Mouse (Mus musculus) heart, postnatal 4 days (tissue): ENCODE data around the gene Sf3a3. TPM values are rescaled to one million over a fixed set of nuclear protein-coding genes. Genes with fewer than 3 reads are reported as not detected.

Source experiments
- DNase-seq: peaks from one replicate; pipeline ENCODE4 v3.0.0; 2021
- total RNA-seq, 2 experiments: library from RNA; stranded (reverse); gene quantifications; 2 replicates each; pipeline ENCODE4 v1.2.3; 2021

Sf3a3 gene
- total RNA-seq = 10 to 100 TPM; 35.0 to 37.4 TPM

- peak; percentile 96 for DNase-seq
Observed at GRCm38 (mm10) chr4:124714545-124715481, at the start of gene Sf3a3. Gene Sf3a3, plus strand, starts transcription at chr4:124714776.

- DNase-seq = no peak
Observed at GRCm38 (mm10) chr4:124667476-124668033, 47.0 kb upstream of the Sf3a3 start.

- DNase-seq = no peak
Observed at GRCm38 (mm10) chr4:124668078-124668477, 46.5 kb upstream of the Sf3a3 start.

GRCm38 (mm10) chr4:124670232-124670631, 44.3 kb upstream of the Sf3a3 start:
- DNase-seq = no peak

GRCm38 (mm10) chr4:124671583-124671982, 43.0 kb upstream of the Sf3a3 start:
- no peak for DNase-seq

GRCm38 (mm10) chr4:124672347-124673320, 41.9 kb upstream of the Sf3a3 start:
- DNase-seq = no peak

- DNase-seq = no peak
Observed at GRCm38 (mm10) chr4:124674334-124675032, 40.1 kb upstream of the Sf3a3 start.

- peak; percentile 76 for DNase-seq
Observed at GRCm38 (mm10) chr4:124675037-124675436, 39.5 kb upstream of the Sf3a3 start.

GRCm38 (mm10) chr4:124675958-124676357, 38.6 kb upstream of the Sf3a3 start:
- no peak for DNase-seq

GRCm38 (mm10) chr4:124682270-124682669, 32.3 kb upstream of the Sf3a3 start:
- DNase-seq = no peak

GRCm38 (mm10) chr4:124683474-124683873, 31.1 kb upstream of the Sf3a3 start:
- DNase-seq = no peak

- no peak for DNase-seq
Observed at GRCm38 (mm10) chr4:124685004-124685403, 29.6 kb upstream of the Sf3a3 start.

GRCm38 (mm10) chr4:124685453-124685852, 29.1 kb upstream of the Sf3a3 start:
- no peak for DNase-seq

GRCm38 (mm10) chr4:124685897-124686402, 28.6 kb upstream of the Sf3a3 start:
- no peak for DNase-seq

- DNase-seq = no peak
Observed at GRCm38 (mm10) chr4:124691455-124691854, 23.1 kb upstream of the Sf3a3 start.

- DNase-seq = no peak
Observed at GRCm38 (mm10) chr4:124692416-124692861, 22.1 kb upstream of the Sf3a3 start.

GRCm38 (mm10) chr4:124693135-124693894, 21.3 kb upstream of the Sf3a3 start, which contains the start of gene Utp11:
Gene Utp11, minus strand, starts transcription at chr4:124693600.
- DNase-seq = peak; percentile 86

GRCm38 (mm10) chr4:124694572-124694971, 20.0 kb upstream of the Sf3a3 start:
- DNase-seq = no peak

GRCm38 (mm10) chr4:124695786-124696516, 18.6 kb upstream of the Sf3a3 start:
- DNase-seq = no peak

- DNase-seq = no peak
Observed at GRCm38 (mm10) chr4:124699791-124700190, 14.8 kb upstream of the Sf3a3 start.
